Mouse (Mus musculus): ENCODE results near the gene Olfr102.

Gene Olfr102

DNA sequence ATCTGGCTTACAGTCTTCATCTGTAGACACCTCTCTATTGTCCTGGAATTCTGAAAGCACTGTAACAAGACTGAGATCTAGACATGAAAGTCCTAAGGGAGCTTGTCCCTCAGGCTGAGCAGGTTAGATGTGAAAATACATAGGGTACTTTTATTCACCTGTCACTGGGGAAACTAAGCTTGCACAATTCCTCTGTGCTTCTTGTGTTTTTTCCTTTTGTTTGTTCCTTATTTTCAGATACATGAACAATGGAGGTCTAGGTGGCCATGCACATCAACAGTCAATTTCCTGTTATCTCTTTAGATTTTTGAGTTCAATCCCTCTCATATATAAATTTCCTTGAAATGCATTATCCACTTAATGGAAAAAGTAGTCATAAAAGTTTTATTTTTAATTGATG lies at the start of gene Olfr102:
Gene Olfr102 (minus strand): TSS at position 101 of the 400 bp plus-strand sequence.
- no peak for DNase-seq (ENCODE audit: low spot score in 2 of 2)

DNA sequence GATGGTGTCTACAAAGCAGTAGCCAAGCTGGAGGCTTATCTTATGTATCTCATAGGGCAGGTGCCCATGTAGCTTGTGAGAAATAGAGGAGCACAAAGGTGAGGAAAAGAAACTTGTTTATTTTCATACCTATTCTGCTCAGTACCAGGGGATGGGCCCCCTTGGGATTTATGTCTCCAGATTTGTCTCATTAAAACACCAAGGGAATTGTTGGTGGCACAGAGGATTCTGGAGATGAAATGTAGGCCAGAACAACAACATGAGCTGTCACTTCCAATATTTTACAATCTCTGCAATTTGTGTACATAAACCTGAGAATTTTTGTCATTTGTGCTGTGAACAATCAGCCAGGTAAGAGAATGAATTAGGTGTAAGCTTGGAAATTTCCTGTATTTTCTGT lies 42.4 kb upstream of the Olfr102 start, which contains the start of gene Olfr104-ps:
Gene Olfr104-ps (plus strand): TSS at position 301 of the 400 bp plus-strand sequence.
- no peak for DNase-seq (ENCODE audit: low spot score in 2 of 2)

- DNase-seq (ENCODE audit: low spot score in 2 of 2) = no peak
Measured at GRCm38 (mm10) chr17:37339598-37339997, 22.7 kb upstream of the Olfr102 start, which contains the start of gene Olfr103. Olfr103 (minus strand) TSS chr17:37339698.

- no peak for DNase-seq (ENCODE audit: low spot score in 2 of 2)
Measured at GRCm38 (mm10) chr17:37310146-37310699, 6.6 kb downstream of the Olfr102 start.

DNA sequence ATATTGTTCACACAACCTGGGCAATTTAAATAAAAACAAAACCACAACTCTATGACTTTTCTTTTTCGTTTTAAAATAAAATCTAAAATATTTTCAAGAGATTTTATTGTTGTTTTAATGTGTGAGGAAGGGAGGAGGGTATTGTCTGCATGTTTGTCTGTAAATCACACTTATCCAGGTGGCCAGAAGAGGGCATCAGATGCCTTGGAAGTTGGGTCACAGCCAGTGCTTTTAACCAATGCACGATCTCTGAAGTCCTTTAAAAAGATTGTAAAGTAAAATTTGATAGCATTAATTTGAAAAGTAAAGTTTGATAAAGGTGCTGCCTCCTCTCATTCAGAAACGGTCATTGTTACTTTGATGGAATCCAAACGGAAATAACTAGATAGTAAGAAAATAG lies 8.4 kb downstream of the Olfr102 start:
- DNase-seq (ENCODE audit: low spot score in 2 of 2) = no peak

DNA sequence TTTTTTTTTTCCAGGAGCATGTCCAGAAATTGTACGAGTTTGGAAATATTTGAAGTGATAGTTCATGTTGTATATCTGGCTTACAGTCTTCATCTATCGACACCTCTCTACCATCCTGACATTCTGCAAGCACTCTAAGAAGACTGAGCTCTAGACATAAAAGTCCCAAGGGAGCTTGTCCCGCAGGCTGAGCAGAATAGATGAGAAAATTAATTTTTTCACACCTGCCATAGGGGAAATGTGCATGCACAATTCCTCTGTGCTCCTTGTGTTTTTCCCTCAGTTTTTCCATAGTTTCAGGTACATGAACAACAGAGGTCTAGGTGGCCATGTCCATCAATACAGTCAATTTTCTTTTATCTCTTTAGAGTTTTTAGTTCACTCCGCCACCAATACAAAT lies 12.6 kb downstream of the Olfr102 start, which contains the start of gene Olfr101:
Gene Olfr101 (minus strand): TSS at position 101 of the 400 bp plus-strand sequence.
- no peak for DNase-seq (ENCODE audit: low spot score in 2 of 2)

GRCm38 (mm10) chr17:37283360-37283759 lies 33.5 kb downstream of the Olfr102 start, which contains the start of gene Olfr99:
Olfr99 (minus strand) TSS chr17:37283460.
- DNase-seq (ENCODE audit: low spot score in 2 of 2) = no peak

- no peak for DNase-seq (ENCODE audit: low spot score in 2 of 2)
Measured at GRCm38 (mm10) chr17:37280331-37280730, 36.5 kb downstream of the Olfr102 start.

- no peak for DNase-seq (ENCODE audit: low spot score in 2 of 2)
Measured at GRCm38 (mm10) chr17:37276573-37276972, 40.3 kb downstream of the Olfr102 start.

GRCm38 (mm10) chr17:37275626-37276248 lies 41.1 kb downstream of the Olfr102 start:
- DNase-seq (ENCODE audit: low spot score in 2 of 2) = no peak

- DNase-seq (ENCODE audit: low spot score in 2 of 2) = no peak
Measured at GRCm38 (mm10) chr17:37270702-37271092, 46.2 kb downstream of the Olfr102 start.

DNA sequence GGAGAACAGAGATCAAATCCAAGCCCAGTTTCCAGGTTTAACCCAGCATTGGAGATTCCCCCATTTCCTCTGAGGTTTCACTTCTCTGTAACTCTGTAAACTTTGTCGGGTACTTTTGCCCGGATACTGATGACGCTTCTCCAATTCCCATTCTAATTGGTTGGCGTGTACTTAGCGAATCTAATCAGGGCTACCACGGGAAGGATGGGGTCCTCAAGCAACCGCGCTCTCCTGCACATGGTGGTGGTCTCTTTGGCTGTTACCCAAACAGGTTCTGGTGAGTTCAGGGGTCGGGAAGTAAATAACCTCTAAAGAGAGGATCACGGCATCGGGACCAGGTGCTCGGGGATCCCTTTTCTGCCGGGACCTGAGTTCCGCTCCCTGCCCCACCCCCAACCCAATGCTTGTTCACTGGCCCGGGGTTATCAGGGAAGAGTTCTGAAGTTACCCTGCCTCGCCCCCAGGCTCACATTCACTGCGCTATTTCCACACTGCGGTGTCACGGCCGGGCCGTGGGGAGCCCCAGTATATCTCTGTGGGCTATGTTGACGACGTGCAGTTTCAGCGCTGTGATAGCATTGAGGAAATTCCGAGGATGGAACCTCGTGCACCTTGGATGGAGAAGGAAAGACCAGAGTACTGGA lies 46.7 kb downstream of the Olfr102 start, which contains the start of gene H2-M3:
Gene H2-M3 (plus strand): TSS at position 163 of the 644 bp plus-strand sequence.
- DNase-seq (ENCODE audit: low spot score in 2 of 2) = peak; percentile 90 to 96

DNA sequence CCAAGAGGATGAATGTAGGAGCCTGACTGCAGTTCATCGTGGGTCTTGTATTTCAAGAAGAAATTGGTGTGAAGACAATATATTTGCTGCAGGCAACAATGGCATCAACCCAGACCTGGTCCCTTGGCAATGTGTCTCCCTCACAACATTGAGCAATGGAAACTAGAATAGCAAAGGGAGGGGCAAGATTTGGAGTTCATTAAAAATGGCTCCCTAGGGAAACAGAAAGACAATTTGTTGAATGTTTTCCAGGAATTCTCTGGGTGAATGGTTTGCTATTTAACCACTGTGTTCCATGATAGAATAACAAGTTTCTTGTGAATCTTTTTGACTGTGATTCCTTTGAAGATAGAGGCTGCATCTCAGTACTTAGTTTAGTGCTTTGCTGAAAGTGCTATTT lies 53.2 kb downstream of the Olfr102 start, which contains the start of gene Olfr98:
Gene Olfr98 (minus strand): TSS at position 124 of the 400 bp plus-strand sequence.
- no peak for DNase-seq (ENCODE audit: low spot score in 2 of 2)
